Mouse (Mus musculus): ENCODE measurements around the gene D630039A03Rik. TPM values are rescaled to one million over a fixed set of nuclear protein-coding genes. Genes with fewer than 3 reads are reported as not detected.

The D630039A03Rik gene
- polyA plus RNA-seq, 1 experiment from 2014 or later: not detected

DNA sequence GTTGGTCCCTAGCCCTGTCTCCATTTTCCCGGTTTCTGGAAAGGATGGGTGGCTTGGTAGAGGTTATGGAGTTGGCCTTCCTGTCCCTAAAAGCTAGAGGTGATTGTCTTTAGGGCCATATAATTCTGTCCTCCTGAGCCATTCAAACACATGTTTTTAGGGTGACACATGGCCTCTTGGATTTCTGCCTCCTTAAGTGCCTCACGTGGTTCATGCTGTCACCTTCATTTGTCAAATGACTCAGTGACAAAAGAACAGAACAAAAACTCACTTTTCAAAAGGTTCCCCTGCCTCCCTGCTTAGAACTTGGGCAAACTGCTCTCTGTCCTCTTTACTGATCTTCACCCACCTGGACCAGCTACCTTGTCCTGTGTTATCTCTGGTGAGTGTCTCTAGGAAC lies 30.9 kb downstream of the D630039A03Rik start:
- Histone ChIP-seq H3K4me3 (replicated peaks; ENCODE audit: low read length) (no peak overlapping the region), H3K27me3 (replicated peaks; ENCODE audit: control insufficient read depth, insufficient read depth, low read length) (no peaks in the 10 kb centered on the region), H3K36me3 (ENCODE audit: control insufficient read depth, insufficient read depth) (no peaks in the 10 kb centered on the region), H3K4me2 (ENCODE audit: low read length) (no peak overlapping the region), H3K9ac (replicated peaks; ENCODE audit: low read depth, low read length) (no peak overlapping the region), H3K4me1 (replicated peaks; ENCODE audit: control insufficient read depth, insufficient read depth, low read length) (peaks cover 3% of the 10 kb centered on the region), H3K9me3 (ENCODE audit: control insufficient read depth, low read length) (no peaks in the 10 kb centered on the region), H3K27ac (ENCODE audit: low read length) (no peak overlapping the region)
- ATAC-seq: no peak
- WGBS: 57% methylated on average over 2 of the region's 2 CpGs

DNA sequence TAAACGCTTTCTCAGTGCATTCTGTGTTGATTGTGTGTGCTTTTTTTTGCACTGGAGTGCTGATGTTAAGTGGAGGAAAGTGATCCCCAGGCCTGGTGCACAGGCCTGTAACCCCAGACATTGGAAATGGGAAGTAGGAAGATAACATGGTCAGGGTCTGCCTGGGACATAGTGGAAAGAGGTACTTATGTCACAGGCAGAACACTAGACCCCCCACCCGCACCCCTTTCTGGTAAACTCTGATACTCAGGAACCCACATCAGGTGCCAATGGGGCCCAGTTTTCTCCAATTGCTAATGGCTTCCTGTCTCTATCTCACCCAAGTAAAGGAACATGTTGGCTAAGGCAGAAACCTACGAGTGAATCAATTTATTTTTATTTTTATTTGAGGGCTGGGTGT lies 31.6 kb downstream of the D630039A03Rik start:
- 93% methylated on average over 3 of the region's 3 CpGs for WGBS
- Histone ChIP-seq H3K36me3 (ENCODE audit: control insufficient read depth, insufficient read depth) (no peaks in the 10 kb centered on the region), H3K27me3 (replicated peaks; ENCODE audit: control insufficient read depth, insufficient read depth, low read length) (no peaks in the 10 kb centered on the region), H3K4me1 (replicated peaks; ENCODE audit: control insufficient read depth, insufficient read depth, low read length) (peaks cover 3% of the 10 kb centered on the region), H3K4me2 (ENCODE audit: low read length) (no peak overlapping the region), H3K9ac (replicated peaks; ENCODE audit: low read depth, low read length) (no peak overlapping the region), H3K4me3 (replicated peaks; ENCODE audit: low read length) (no peak overlapping the region), H3K9me3 (ENCODE audit: control insufficient read depth, low read length) (no peaks in the 10 kb centered on the region), H3K27ac (ENCODE audit: low read length) (no peak overlapping the region)
- no peak for ATAC-seq

DNA sequence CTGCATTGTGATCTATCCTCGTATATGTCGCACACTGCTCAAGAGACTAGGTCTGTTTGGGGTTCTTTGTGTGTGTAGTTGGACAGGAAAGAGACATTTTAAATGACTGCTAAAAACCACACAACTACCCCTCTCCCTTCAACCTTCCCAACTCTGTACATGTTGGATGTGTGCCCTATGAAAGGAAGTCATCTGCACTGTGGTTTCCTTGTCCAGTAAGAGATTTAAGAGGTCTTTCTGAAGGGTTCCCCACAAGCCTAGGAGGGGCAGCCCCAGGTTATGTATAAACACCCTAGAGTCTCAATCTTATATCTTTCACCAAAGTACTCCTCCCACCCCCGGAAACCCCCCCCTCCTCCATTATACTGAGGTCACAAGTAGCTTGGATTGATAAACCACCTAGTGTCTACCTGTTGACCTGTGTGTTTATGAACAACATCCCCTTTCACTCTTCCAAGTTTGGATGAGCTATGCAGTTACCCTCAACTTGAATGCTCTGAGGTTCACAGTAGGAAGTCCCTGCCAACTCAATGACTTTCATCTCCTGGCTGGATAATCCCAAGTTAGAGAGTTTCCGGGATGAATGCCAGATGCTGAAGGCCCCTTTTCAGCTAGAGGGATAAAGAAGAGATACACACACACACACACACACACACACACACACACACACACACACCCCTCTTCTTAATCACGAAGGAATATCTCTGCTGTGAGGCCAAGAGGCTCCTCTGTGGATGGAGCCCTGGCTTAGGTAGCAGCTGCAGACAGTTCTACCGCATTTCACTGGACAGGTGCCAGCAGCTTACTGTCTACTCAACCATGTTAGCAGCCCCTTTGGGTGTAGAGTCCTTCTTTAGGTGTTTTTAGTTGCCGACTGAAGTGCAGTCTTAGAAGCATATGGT lies 32.3 kb downstream of the D630039A03Rik start:
- Histone ChIP-seq H3K27ac (ENCODE audit: low read length) (no peak overlapping the region), H3K4me2 (ENCODE audit: low read length) (no peak overlapping the region), H3K9ac (replicated peaks; ENCODE audit: low read depth, low read length) (no peak overlapping the region), H3K27me3 (replicated peaks; ENCODE audit: control insufficient read depth, insufficient read depth, low read length) (no peaks in the 10 kb centered on the region), H3K4me1 (replicated peaks; ENCODE audit: control insufficient read depth, insufficient read depth, low read length) (peaks cover 3% of the 10 kb centered on the region), H3K36me3 (ENCODE audit: control insufficient read depth, insufficient read depth) (no peaks in the 10 kb centered on the region), H3K9me3 (ENCODE audit: control insufficient read depth, low read length) (no peaks in the 10 kb centered on the region), H3K4me3 (replicated peaks; ENCODE audit: low read length) (no peak overlapping the region)
- 52% methylated on average over 7 of the region's 7 CpGs for WGBS
- ATAC-seq: no peak

DNA sequence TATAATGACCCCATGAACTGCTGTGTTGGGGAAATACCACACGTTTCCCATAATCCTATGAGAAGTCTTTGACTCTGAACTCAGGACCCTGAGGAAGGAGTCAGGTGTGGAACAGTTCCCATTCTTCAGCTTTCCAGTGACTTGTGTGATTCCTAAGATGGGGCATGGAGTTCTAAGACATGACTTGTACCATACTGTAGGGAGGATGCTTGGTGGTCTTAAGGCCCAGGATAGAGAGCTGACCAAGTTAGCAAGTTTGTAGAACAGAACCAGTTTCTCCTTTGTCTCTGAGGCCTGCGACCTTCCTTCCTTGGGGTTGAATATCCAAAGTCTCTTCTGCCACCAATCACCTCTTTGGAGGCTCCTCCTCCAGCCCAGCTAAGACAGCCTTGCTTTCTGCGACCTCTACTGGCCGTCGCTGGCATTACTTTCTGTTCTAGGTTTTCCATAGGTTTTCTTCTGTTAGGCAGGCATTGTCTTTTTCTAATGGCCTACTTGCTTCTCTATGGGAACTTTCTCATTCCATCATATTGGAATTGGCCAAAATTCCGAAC lies 36.2 kb downstream of the D630039A03Rik start:
- ATAC-seq: peak; percentile 54; the same call in 1 of the 2 replicates

DNA sequence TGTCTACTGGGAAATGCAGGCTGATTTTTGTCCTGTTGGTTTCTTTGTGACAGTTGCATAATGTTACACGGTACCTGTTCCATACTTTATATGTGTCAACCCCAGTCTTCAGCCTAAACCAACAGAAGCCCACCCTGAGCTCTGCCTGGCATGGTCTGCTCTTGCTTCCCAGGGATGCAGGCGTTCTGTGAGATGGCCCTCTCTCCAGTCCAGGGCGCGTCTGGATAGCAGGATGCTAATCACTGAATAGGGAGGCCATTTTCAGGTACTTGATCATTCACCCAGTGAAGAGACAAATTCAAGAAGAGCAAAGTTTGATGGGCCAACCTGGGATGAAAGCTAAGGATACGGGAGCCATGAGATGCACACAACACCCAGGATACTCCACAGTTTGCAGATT lies 37.0 kb downstream of the D630039A03Rik start:
- H3K4me3 ChIP-seq (replicated peaks; ENCODE audit: low read length): no peak overlapping the region
- H3K9ac ChIP-seq (replicated peaks; ENCODE audit: low read depth, low read length): no peak overlapping the region
- H3K27ac ChIP-seq (ENCODE audit: low read length): no peak overlapping the region
- 90% methylated on average over 5 of the region's 5 CpGs for WGBS
- no peaks in the 10 kb centered on the region for H3K4me1 ChIP-seq (replicated peaks; ENCODE audit: control insufficient read depth, insufficient read depth, low read length)
- no peaks in the 10 kb centered on the region for H3K27me3 ChIP-seq (replicated peaks; ENCODE audit: control insufficient read depth, insufficient read depth, low read length)
- ATAC-seq: no peak
- H3K4me2 ChIP-seq (ENCODE audit: low read length): no peak overlapping the region
- no peaks in the 10 kb centered on the region for H3K36me3 ChIP-seq (ENCODE audit: control insufficient read depth, insufficient read depth)
- H3K9me3 ChIP-seq (ENCODE audit: control insufficient read depth, low read length): no peaks in the 10 kb centered on the region

More for the DNA sequence above, 36.2 kb downstream of the D630039A03Rik start:
- no peak overlapping the region for H3K4me3 ChIP-seq (replicated peaks; ENCODE audit: low read length)
- 12% methylated on average over 6 of the region's 6 CpGs for WGBS
- no peaks in the 10 kb centered on the region for H3K36me3 ChIP-seq (ENCODE audit: control insufficient read depth, insufficient read depth)
- H3K4me1 ChIP-seq (replicated peaks; ENCODE audit: control insufficient read depth, insufficient read depth, low read length): no peaks in the 10 kb centered on the region
- no peak overlapping the region for H3K4me2 ChIP-seq (ENCODE audit: low read length)
- no peak overlapping the region for H3K9ac ChIP-seq (replicated peaks; ENCODE audit: low read depth, low read length)
- no peaks in the 10 kb centered on the region for H3K9me3 ChIP-seq (ENCODE audit: control insufficient read depth, low read length)
- no peak overlapping the region for H3K27ac ChIP-seq (ENCODE audit: low read length)
- no peaks in the 10 kb centered on the region for H3K27me3 ChIP-seq (replicated peaks; ENCODE audit: control insufficient read depth, insufficient read depth, low read length)

DNA sequence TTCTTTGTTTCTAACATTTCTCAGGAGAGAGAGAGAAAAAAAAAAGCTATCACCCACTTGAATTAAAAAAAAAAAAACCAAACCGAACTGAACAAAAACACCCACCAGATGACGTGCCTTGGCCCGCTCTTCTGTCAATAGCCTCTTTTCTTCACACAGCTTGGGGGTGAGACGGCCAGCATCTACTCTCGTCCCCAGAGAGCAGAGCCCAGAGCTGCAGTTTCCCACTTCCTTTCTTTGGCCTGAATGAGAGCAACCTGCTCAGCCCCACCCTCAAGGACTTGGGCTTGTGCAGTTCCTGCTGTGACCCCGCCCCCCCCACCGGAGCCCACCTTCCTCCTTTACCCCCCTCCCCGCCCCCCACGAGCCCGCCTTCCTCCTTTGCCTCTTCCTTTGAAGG lies 48.6 kb downstream of the D630039A03Rik start:
- no peaks in the 10 kb centered on the region for H3K36me3 ChIP-seq (ENCODE audit: control insufficient read depth, insufficient read depth)
- H3K27ac ChIP-seq (ENCODE audit: low read length): no peak overlapping the region
- ATAC-seq: no peak; the same call in 1 of the 2 replicates
- H3K4me1 ChIP-seq (replicated peaks; ENCODE audit: control insufficient read depth, insufficient read depth, low read length): peaks cover 3% of the 10 kb centered on the region; the same call in 1 of the 2 replicates
- no peak overlapping the region for H3K4me2 ChIP-seq (ENCODE audit: low read length)
- no peaks in the 10 kb centered on the region for H3K9me3 ChIP-seq (ENCODE audit: control insufficient read depth, low read length)
- no peak overlapping the region for H3K9ac ChIP-seq (replicated peaks; ENCODE audit: low read depth, low read length)
- H3K27me3 ChIP-seq (replicated peaks; ENCODE audit: control insufficient read depth, insufficient read depth, low read length): no peaks in the 10 kb centered on the region
- WGBS: 32% methylated on average over 10 of the region's 10 CpGs
- H3K4me3 ChIP-seq (replicated peaks; ENCODE audit: low read length): no peak overlapping the region

DNA sequence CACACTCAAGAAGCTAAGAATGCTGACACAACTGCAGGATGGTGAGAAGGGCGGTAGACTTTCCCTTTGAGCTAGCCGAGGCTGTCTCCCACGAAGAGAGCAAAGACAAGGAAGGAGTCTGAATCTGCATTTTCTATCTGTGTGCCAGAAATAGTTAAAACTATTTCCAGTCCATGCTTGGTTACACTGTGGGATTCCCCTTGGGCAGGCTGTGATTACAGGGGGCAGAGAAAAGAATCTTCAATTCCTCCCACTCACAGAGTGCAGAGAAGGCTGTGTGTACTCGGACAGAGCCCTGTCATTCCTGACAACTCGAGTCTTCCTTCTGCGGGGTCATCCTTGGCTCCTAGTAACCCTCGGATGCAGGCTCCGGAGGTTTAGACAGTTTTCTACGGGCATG lies 49.1 kb downstream of the D630039A03Rik start:
- WGBS: 66% methylated on average over 9 of the region's 9 CpGs
- Histone ChIP-seq H3K4me3 (replicated peaks; ENCODE audit: low read length) (no peak overlapping the region), H3K27me3 (replicated peaks; ENCODE audit: control insufficient read depth, insufficient read depth, low read length) (no peaks in the 10 kb centered on the region), H3K4me2 (ENCODE audit: low read length) (no peak overlapping the region), H3K9ac (replicated peaks; ENCODE audit: low read depth, low read length) (no peak overlapping the region), H3K9me3 (ENCODE audit: control insufficient read depth, low read length) (no peaks in the 10 kb centered on the region), H3K36me3 (ENCODE audit: control insufficient read depth, insufficient read depth) (no peaks in the 10 kb centered on the region), H3K4me1 (replicated peaks; ENCODE audit: control insufficient read depth, insufficient read depth, low read length) (peaks cover 3% of the 10 kb centered on the region; the same call in 1 of the 2 replicates), H3K27ac (ENCODE audit: low read length) (no peak overlapping the region)
- ATAC-seq: no peak

DNA sequence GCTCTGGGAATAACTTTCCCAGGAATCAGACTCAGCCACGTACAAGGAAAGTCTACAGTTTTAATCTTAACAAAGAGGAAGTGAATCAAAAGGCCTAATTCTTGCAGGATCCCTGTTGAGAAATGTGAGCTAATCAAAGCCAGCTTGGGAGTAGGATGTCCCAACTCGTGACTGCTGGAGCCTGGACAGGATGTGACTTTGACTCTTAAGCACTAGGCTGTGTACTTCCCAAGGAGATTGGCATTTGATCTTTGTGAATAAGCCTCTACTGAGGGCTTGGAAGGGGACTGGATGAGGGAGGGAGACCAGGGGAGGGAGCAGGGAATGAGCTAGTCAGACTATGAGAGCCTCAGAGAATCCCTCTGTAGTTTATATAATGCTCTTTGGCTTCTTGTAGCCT lies 50.0 kb downstream of the D630039A03Rik start:
- no peak overlapping the region for H3K4me3 ChIP-seq (replicated peaks; ENCODE audit: low read length)
- no peaks in the 10 kb centered on the region for H3K9me3 ChIP-seq (ENCODE audit: control insufficient read depth, low read length)
- H3K4me2 ChIP-seq (ENCODE audit: low read length): no peak overlapping the region
- WGBS: 12% methylated on average over 2 of the region's 2 CpGs
- no peak overlapping the region for H3K9ac ChIP-seq (replicated peaks; ENCODE audit: low read depth, low read length)
- ATAC-seq: no peak
- no peak overlapping the region for H3K27ac ChIP-seq (ENCODE audit: low read length)
- H3K4me1 ChIP-seq (replicated peaks; ENCODE audit: control insufficient read depth, insufficient read depth, low read length): peaks cover 3% of the 10 kb centered on the region; the same call in 1 of the 2 replicates
- H3K36me3 ChIP-seq (ENCODE audit: control insufficient read depth, insufficient read depth): no peaks in the 10 kb centered on the region
- H3K27me3 ChIP-seq (replicated peaks; ENCODE audit: control insufficient read depth, insufficient read depth, low read length): no peaks in the 10 kb centered on the region

DNA sequence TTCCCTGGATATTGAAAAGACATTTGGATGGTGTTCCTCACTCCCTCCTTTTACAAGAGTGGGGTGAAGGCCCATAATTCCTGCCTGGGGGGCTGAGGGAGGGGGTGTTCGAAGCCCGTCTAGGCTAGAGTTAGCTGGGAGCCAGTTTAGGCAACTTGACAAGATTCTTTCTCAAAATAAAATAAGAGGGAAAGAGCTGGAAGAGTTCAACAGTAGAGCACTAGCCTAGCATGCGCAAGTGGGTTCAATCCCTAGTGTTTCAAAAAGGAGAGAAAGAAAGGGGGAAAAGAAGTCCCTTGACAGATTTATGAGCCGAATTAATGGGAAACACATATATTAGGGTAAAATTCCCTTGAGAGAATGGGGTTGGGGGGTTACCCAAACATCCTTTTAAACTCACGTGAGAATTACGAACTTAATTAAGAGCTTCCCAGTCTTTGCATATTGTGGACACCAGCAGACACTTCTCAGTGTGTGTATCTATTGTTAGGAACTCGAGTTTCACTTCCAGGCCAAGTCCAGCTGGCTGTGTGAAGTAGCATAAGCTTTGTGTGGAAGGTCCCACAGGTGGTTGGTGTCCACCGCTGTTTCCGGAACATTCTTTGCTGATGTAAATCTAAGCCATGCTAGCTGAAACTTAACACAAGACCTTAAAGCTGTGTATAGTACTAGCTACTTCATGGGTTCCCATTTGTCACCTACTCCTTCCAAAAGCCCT lies 53.7 kb downstream of the D630039A03Rik start:
- Histone ChIP-seq H3K27ac (ENCODE audit: low read length) (no peak overlapping the region), H3K9ac (replicated peaks; ENCODE audit: low read depth, low read length) (no peak overlapping the region), H3K9me3 (ENCODE audit: control insufficient read depth, low read length) (no peaks in the 10 kb centered on the region), H3K4me2 (ENCODE audit: low read length) (no peak overlapping the region), H3K4me3 (replicated peaks; ENCODE audit: low read length) (no peak overlapping the region), H3K27me3 (replicated peaks; ENCODE audit: control insufficient read depth, insufficient read depth, low read length) (no peaks in the 10 kb centered on the region), H3K4me1 (replicated peaks; ENCODE audit: control insufficient read depth, insufficient read depth, low read length) (peaks cover 2% of the 10 kb centered on the region; the same call in 1 of the 2 replicates), H3K36me3 (ENCODE audit: control insufficient read depth, insufficient read depth) (no peaks in the 10 kb centered on the region)
- no peak for ATAC-seq
- 84% methylated on average over 9 of the region's 9 CpGs for WGBS

Measured in forebrain, embryonic 16.5 days (tissue).